In genomic region chr5:135191620-135192019, GRCm38 (mm10) we compare ENCODE assay signal across 10 mouse cellular contexts. TPM values are rescaled to one million over a fixed set of nuclear protein-coding genes. Genes with fewer than 3 reads are reported as not detected.
DNase-seq lines count a peak whose midpoint lies in the region; ATAC-seq and TF ChIP-seq lines count a peak whose summit lies in the region.
"Had no signal": no experiment of that assay in that cellular context is flagged by ENCODE, and none has a peak within 500 bp of the region (broad histone marks: within the 10 kb centered on the region; RNA-seq: fewer than 3 reads in every experiment).

No protein-coding gene starts in this region.

- H3K4me3 ChIP-seq in hindbrain, embryonic 14.5 days (replicated peaks; ENCODE audit: low read length) = no peak overlapping the region
- no peak overlapping the region for H3K4me3 ChIP-seq in hindbrain, embryonic 13.5 days
- no peak overlapping the region for H3K4me3 ChIP-seq in bone marrow, adult 2 months (replicated peaks; ENCODE audit: control insufficient read depth, low read depth, low read length)
- no peak overlapping the region for H3K4me3 ChIP-seq in layer of hippocampus, adult 2 months
- H3K4me3 ChIP-seq: embryonic facial prominence, embryonic 13.5 days; liver, embryonic 15.5 days had no signal

- no peak overlapping the region for H3K27ac ChIP-seq in hindbrain, embryonic 14.5 days
- H3K27ac ChIP-seq in hindbrain, embryonic 13.5 days = no peak overlapping the region
- H3K27ac ChIP-seq in bone marrow, adult 2 months (ENCODE audit: control insufficient read depth, insufficient read depth, low read depth, low read length, poor library complexity) = no peak overlapping the region
- H3K27ac ChIP-seq in layer of hippocampus, adult 2 months = no peak overlapping the region
- H3K27ac ChIP-seq: embryonic facial prominence, embryonic 13.5 days; liver, embryonic 15.5 days had no signal

- no peak for ATAC-seq in hindbrain, embryonic 14.5 days (ENCODE audit: low FRiP score)
- ATAC-seq in hindbrain, embryonic 13.5 days (ENCODE audit: low FRiP score) = no peak
- 0 out of 2 replicates have a peak, but pooled peaks have one; percentile 39 for ATAC-seq in erythroid progenitor cell, adult 5-6 weeks (replicated peaks; ENCODE audit: low FRiP score, poor library complexity, severe bottlenecking)

- H3K27me3 ChIP-seq in hindbrain, embryonic 14.5 days (ENCODE audit: control insufficient read depth, insufficient read depth, low read length) = no peaks in the 10 kb centered on the region
- no peaks in the 10 kb centered on the region for H3K27me3 ChIP-seq in hindbrain, embryonic 13.5 days
- H3K27me3 ChIP-seq: embryonic facial prominence, embryonic 13.5 days; liver, embryonic 15.5 days had no signal

- no peak overlapping the region for H3K9ac ChIP-seq in hindbrain, embryonic 14.5 days
- no peak overlapping the region for H3K9ac ChIP-seq in hindbrain, embryonic 13.5 days
- H3K9ac ChIP-seq: embryonic facial prominence, embryonic 13.5 days; liver, embryonic 15.5 days had no signal

- DNase-seq in hindbrain, embryonic 14.5 days (ENCODE audit: low spot score) = peak; percentile 79
- peak; percentile 75 to 85 for DNase-seq in CD8-positive naive resting alpha-beta T cell, adult 2 months (ENCODE audit: low read depth in 2 of 2, low spot score in 2 of 2)
- peak; percentile 60 to 77 for DNase-seq in layer of hippocampus, adult 2 months (ENCODE audit: low spot score in 2 of 2)
- DNase-seq in mesoderm, embryonic 11.5 days (ENCODE audit: low read depth, low spot score) = peak; percentile 81
- peak; percentile 33 to 79 for DNase-seq in thymus, postnatal 10 days (ENCODE audit: low spot score in 2 of 2)

- TF ChIP-seq CTCF in bone marrow, adult 2 months (IDR thresholded peaks at IDR 0.05; ENCODE audit: control insufficient read depth, insufficient read depth, low read length) = peak; percentile 34
- TF ChIP-seq CTCF in layer of hippocampus, adult 2 months (conservative IDR thresholded peaks at IDR 0.05) = peak; percentile 93

- H3K9me3 ChIP-seq in hindbrain, embryonic 14.5 days (ENCODE audit: control insufficient read depth, low read length) = no peaks in the 10 kb centered on the region
- H3K9me3 ChIP-seq in hindbrain, embryonic 13.5 days = no peaks in the 10 kb centered on the region
- H3K9me3 ChIP-seq: embryonic facial prominence, embryonic 13.5 days; liver, embryonic 15.5 days had no signal

- peaks cover 22% of the 10 kb centered on the region for H3K4me1 ChIP-seq in hindbrain, embryonic 14.5 days (replicated peaks; ENCODE audit: control insufficient read depth, insufficient read depth, low read length)
- H3K4me1 ChIP-seq in hindbrain, embryonic 13.5 days (replicated peaks) = peaks cover 42% of the 10 kb centered on the region
- peaks cover 3% of the 10 kb centered on the region for H3K4me1 ChIP-seq in bone marrow, adult 2 months (ENCODE audit: control insufficient read depth, insufficient read depth, low read length)

- WGBS in hindbrain, embryonic 14.5 days = 42% methylated on average over 2 of the region's 2 CpGs
- WGBS in hindbrain, embryonic 13.5 days = 38% methylated on average over 2 of the region's 2 CpGs
- WGBS in bone marrow, adult 2 months = 45% methylated on average over 2 of the region's 2 CpGs

- peaks cover 25% of the 10 kb centered on the region for H3K36me3 ChIP-seq in hindbrain, embryonic 14.5 days (replicated peaks; ENCODE audit: control insufficient read depth, insufficient read depth)
- H3K36me3 ChIP-seq in hindbrain, embryonic 13.5 days = peaks cover 17% of the 10 kb centered on the region

- TF ChIP-seq POLR2A in bone marrow, adult 2 months (IDR thresholded peaks at IDR 0.05; ENCODE audit: borderline replicate concordance, control insufficient read depth, low read depth, low read length) = no peak

- H3K4me2 ChIP-seq in hindbrain, embryonic 14.5 days (replicated peaks) = 0 out of 2 replicates have a peak overlapping the region, but pooled peaks have one; percentile 10
- no peak overlapping the region for H3K4me2 ChIP-seq in hindbrain, embryonic 13.5 days
- H3K4me2 ChIP-seq: embryonic facial prominence, embryonic 13.5 days; liver, embryonic 15.5 days had no signal

RNA-seq across cellular contexts. Expression of gene Baz1b, which starts 4.6 kb away (rescaled TPM):
- polyA plus RNA-seq in hindbrain, embryonic 14.5 days (2014; fragmentation: Nextera tagmentation; extraction: Ambion mirVana) = 35.3 and 37.0 TPM in 2 replicates
- polyA plus RNA-seq in hindbrain, embryonic 13.5 days (2015; fragmentation: Nextera tagmentation; extraction: Ambion mirVana) = 35.9 and 38.1 TPM in 2 replicates
- polyA plus RNA-seq in bone marrow, adult 2 months (2011; ENCODE audit: insufficient read depth, insufficient read length, low replicate concordance, missing spikeins) = 69.6 and 92.7 TPM in 2 replicates
- total RNA-seq in erythroid progenitor cell, adult 5-6 weeks (2015; ENCODE audit: low replicate concordance) = 115 TPM in 2 replicates
- 201 and 287 TPM in 2 replicates for total RNA-seq in erythroid progenitor cell, adult 5-6 weeks (2017; ENCODE audit: low replicate concordance)
- total RNA-seq in layer of hippocampus, adult 2 months (2021) = 10 to 100 TPM; 79.9 to 87.5 TPM

RNA-seq across cellular contexts. Expression of gene Bcl7b, which starts 23.5 kb away (rescaled TPM):
- polyA plus RNA-seq in hindbrain, embryonic 14.5 days (2014; fragmentation: Nextera tagmentation; extraction: Ambion mirVana) = 35.8 and 35.9 TPM in 2 replicates
- 45.3 and 52.1 TPM in 2 replicates for polyA plus RNA-seq in hindbrain, embryonic 13.5 days (2015; fragmentation: Nextera tagmentation; extraction: Ambion mirVana)
- polyA plus RNA-seq in bone marrow, adult 2 months (2011; ENCODE audit: insufficient read depth, insufficient read length, low replicate concordance, missing spikeins) = 30.7 and 40.7 TPM in 2 replicates
- 24.1 and 35.6 TPM in 2 replicates for total RNA-seq in erythroid progenitor cell, adult 5-6 weeks (2015; ENCODE audit: low replicate concordance)
- total RNA-seq in erythroid progenitor cell, adult 5-6 weeks (2017; ENCODE audit: low replicate concordance) = 13.5 and 24.4 TPM in 2 replicates
- 10 to 100 TPM; 55.1 to 62.6 TPM for total RNA-seq in layer of hippocampus, adult 2 months (2021)

RNA-seq across cellular contexts. Expression of gene Tbl2, which starts 42.2 kb away (rescaled TPM):
- polyA plus RNA-seq in hindbrain, embryonic 14.5 days (2014; fragmentation: Nextera tagmentation; extraction: Ambion mirVana) = 15.6 and 16.0 TPM in 2 replicates
- polyA plus RNA-seq in hindbrain, embryonic 13.5 days (2015; fragmentation: Nextera tagmentation; extraction: Ambion mirVana) = 14.9 and 16.7 TPM in 2 replicates
- 3.5 and 7.8 TPM in 2 replicates for polyA plus RNA-seq in bone marrow, adult 2 months (2011; ENCODE audit: insufficient read depth, insufficient read length, low replicate concordance, missing spikeins)
- total RNA-seq in erythroid progenitor cell, adult 5-6 weeks (2015; ENCODE audit: low replicate concordance) = 5.4 and 6.5 TPM in 2 replicates
- total RNA-seq in erythroid progenitor cell, adult 5-6 weeks (2017; ENCODE audit: low replicate concordance) = 13.6 and 26.6 TPM in 2 replicates
- 10 to 100 TPM; 29.8 to 32.0 TPM for total RNA-seq in layer of hippocampus, adult 2 months (2021)

RNA-seq across cellular contexts. Expression of gene Fzd9, which starts 59.4 kb away (rescaled TPM):
- polyA plus RNA-seq in hindbrain, embryonic 14.5 days (2014; fragmentation: Nextera tagmentation; extraction: Ambion mirVana) = 14.7 and 15.9 TPM in 2 replicates
- 12.3 and 14.3 TPM in 2 replicates for polyA plus RNA-seq in hindbrain, embryonic 13.5 days (2015; fragmentation: Nextera tagmentation; extraction: Ambion mirVana)
- 2.0 TPM in 1 of 2 replicates, not detected in the other for polyA plus RNA-seq in bone marrow, adult 2 months (2011; ENCODE audit: insufficient read depth, insufficient read length, low replicate concordance, missing spikeins)
- not detected in 2 replicates for total RNA-seq in erythroid progenitor cell, adult 5-6 weeks (2015; ENCODE audit: low replicate concordance)
- not detected in 2 replicates for total RNA-seq in erythroid progenitor cell, adult 5-6 weeks (2017; ENCODE audit: low replicate concordance)
- total RNA-seq in layer of hippocampus, adult 2 months (2021) = 1 to 10 TPM; 4.5 to 5.0 TPM
